Mouse (Mus musculus) heart, embryonic 16.5 days (tissue): Measurements from ENCODE around the gene Homer2. TPM values are rescaled to one million over a fixed set of nuclear protein-coding genes. Genes with fewer than 3 reads are reported as not detected.

Experiments used
- ATAC-seq: fragments of 200-750 bp; cut with Nextera tagmentation; replicated peaks from 2 replicates; pipeline ENCODE4 v1.8.0; 2017; ENCODE audit warnings: moderate number of reproducible peaks; ENCODE audit not compliant: insufficient read depth, low FRiP score; ENCODE audit errors: extremely low read depth
- H3K27ac ChIP-seq: fragments of 300-500 bp; sonication (generic); 2 replicates; pipeline ENCODE4 v1.5.1; 2014; ENCODE audit warnings: mild to moderate bottlenecking, low read length, control low read depth, moderate library complexity
- H3K27me3 ChIP-seq: fragments of 300-500 bp; sonication (generic); 2 replicates; pipeline ENCODE4 v1.6.1; 2014; ENCODE audit warnings: low read length, mixed read lengths; ENCODE audit not compliant: control insufficient read depth, insufficient read depth
- H3K36me3 ChIP-seq: fragments of 300-500 bp; sonication (generic); 2 replicates; pipeline ENCODE4 v1.6.1; 2014; ENCODE audit not compliant: control insufficient read depth, insufficient read depth
- H3K4me1 ChIP-seq: fragments of 300-500 bp; sonication (generic); 2 replicates; pipeline ENCODE4 v1.6.1; 2014; ENCODE audit warnings: low read length, mixed read lengths; ENCODE audit not compliant: control insufficient read depth, insufficient read depth
- H3K4me2 ChIP-seq: fragments of 300-500 bp; sonication (generic); 2 replicates; pipeline ENCODE4 v1.6.1; 2014; ENCODE audit warnings: low read depth, mild to moderate bottlenecking, control low read depth, low read length
- H3K4me3 ChIP-seq: fragments of 300-500 bp; sonication (generic); 2 replicates; pipeline ENCODE4 v1.5.1; 2014; ENCODE audit warnings: mild to moderate bottlenecking, control low read depth, low read length
- H3K9ac ChIP-seq: fragments of 300-500 bp; sonication (generic); 2 replicates; pipeline ENCODE4 v1.6.1; 2014; ENCODE audit warnings: low read length, control low read depth
- H3K9me3 ChIP-seq: fragments of 300-500 bp; sonication (generic); replicated peaks from 2 replicates; pipeline ENCODE4 v1.6.1; 2016; ENCODE audit warnings: low read length; ENCODE audit not compliant: control insufficient read depth
- WGBS: fragments of 180-500 bp; shearing (Covaris S2); extraction: QIAGEN DNeasy Blood & Tissue Kit; methylation state at CpG from one replicate; pipeline ENCODE4 v1.1.7; 2014; 5-methylcytosine and 5-hydroxymethylcytosine counted together
- polyA plus RNA-seq: library from polyadenylated mRNA; unstranded; fragments of >200 nt; fragmentation: Nextera tagmentation; extraction: Ambion mirVana; gene quantifications from 2 replicates; pipeline ENCODE4 v1.2.1, GENCODE M21; 2015

Homer2 gene
- polyA plus RNA-seq, 1 experiment from 2014 or later: 53.9 TPM

DNA sequence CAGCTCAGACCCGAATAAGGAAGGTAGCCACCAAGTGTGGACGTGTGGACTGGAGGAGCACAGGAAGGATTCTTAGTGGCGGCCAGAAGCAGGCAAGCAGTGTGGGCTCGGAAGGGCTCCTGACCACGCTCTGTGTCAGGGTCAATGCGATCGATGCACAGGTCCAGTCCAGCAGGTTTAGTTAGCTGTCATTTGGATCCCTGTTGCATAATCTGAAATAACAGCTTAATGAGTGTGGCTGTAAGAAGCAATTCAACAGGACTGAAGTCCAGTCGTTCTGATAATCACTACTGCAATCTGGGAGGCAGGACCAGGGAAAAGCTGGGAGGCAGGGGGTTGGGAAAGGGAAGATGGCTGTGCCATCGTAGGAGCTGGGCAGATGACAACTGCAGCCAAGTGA, 18.9 kb downstream of the Homer2 start:
- 66% methylated on average over 9 of the region's 9 CpGs for WGBS
- H3K36me3 ChIP-seq: no peaks in the 10 kb centered on the region
- H3K9ac ChIP-seq: no peak overlapping the region
- no peaks in the 10 kb centered on the region for H3K27me3 ChIP-seq
- peaks cover 36% of the 10 kb centered on the region for H3K4me1 ChIP-seq
- H3K9me3 ChIP-seq: no peaks in the 10 kb centered on the region
- no peak overlapping the region for H3K4me2 ChIP-seq
- ATAC-seq: no peak
- peak overlapping the region; percentile 73 for H3K27ac ChIP-seq
- H3K4me3 ChIP-seq: no peak overlapping the region

DNA sequence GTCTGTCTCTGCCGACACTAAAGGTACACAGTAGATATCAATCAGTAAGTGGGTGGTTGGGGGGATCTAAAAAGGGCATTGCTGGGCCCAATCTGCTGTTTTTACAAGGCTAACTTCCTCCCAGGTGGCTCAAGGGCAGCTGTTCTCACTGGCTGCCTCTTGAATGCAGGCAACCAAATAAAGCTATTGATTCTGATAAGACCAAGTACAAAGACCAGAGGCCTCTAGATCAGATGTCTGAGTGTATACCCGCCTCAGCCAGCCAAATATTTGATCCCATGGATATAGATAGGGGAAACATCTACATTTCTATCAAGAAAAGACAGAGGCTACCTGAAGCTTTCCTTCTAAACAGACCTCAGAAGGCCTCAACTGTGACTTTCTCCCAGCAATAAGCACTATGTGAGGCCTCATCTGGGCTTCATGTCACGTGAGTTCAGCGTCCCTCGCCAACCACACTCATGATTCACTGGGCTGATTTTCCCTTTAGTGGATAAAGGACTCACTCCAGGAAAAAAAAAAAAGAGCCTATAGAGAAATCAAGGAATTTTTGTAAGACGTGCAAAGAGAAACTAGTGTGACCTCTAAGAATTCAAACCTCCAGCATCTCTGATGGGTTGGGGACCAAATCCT, 19.5 kb downstream of the Homer2 start:
- Histone ChIP-seq H3K9ac (no peak overlapping the region), H3K36me3 (no peaks in the 10 kb centered on the region), H3K27me3 (no peaks in the 10 kb centered on the region), H3K4me2 (no peak overlapping the region), H3K4me3 (no peak overlapping the region), H3K9me3 (no peaks in the 10 kb centered on the region), H3K27ac (peak overlapping the region; percentile 73), H3K4me1 (peaks cover 42% of the 10 kb centered on the region)
- no peak for ATAC-seq
- 49% methylated on average over 6 of the region's 6 CpGs for WGBS

DNA sequence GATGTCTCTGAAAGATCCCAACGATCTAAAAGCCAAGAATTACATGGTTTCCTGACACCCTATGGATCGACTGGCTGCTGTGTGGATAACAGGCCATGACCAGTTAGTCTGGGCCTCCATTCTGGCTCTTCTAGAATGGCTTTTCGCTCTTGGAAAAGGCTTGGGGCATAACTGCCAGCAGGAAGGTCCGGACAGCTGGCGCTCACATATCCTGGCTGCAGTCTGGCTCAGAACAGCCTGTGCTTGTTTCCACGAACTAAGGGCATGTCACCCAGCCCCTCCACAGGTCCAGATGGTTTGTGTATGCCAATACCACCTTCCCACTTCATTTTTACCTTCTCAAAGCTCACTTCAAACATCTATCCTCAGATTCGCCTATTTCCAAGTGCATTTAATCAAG, 22.0 kb downstream of the Homer2 start:
- peak overlapping the region; percentile 97 for H3K27ac ChIP-seq
- H3K4me3 ChIP-seq: no peak overlapping the region
- no peak overlapping the region for H3K4me2 ChIP-seq
- no peaks in the 10 kb centered on the region for H3K9me3 ChIP-seq
- no peaks in the 10 kb centered on the region for H3K27me3 ChIP-seq
- H3K36me3 ChIP-seq: no peaks in the 10 kb centered on the region
- no peak overlapping the region for H3K9ac ChIP-seq
- 70% methylated on average over 7 of the region's 7 CpGs for WGBS
- no peak for ATAC-seq
- H3K4me1 ChIP-seq: peaks cover 49% of the 10 kb centered on the region

DNA sequence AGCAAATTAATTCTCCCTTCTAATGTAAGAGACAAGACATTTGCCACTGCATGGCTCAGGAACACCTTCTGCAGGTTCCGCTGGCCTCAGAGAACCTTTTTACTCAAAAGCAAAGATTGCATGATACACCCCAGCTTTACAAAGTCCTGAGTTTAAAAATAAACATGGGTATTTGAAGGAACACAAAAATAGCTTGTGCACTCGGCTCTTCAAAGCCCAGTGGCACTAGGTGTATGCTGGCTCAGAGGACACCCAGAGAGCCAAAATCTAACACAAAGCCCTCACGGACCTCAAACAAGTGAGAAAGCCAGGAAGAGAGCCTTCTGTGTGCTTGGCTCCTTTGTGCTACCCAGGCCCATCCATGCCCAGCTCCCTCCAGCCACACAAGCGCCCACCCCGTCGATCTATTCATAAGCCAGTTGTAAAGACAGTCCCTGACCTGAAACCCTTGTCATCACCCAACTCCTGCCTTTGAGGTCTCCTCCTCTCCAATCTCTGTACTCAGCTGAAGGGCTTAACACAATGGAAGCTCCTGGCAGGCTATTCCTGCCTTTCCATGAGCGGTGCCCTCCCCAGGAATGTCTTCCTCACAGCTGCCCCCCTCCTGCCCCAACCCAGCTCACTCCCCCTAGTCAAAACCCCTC, 23.4 kb downstream of the Homer2 start:
- no peaks in the 10 kb centered on the region for H3K27me3 ChIP-seq
- no peaks in the 10 kb centered on the region for H3K36me3 ChIP-seq
- peak overlapping the region; percentile 46 for H3K4me2 ChIP-seq
- peaks cover 45% of the 10 kb centered on the region for H3K4me1 ChIP-seq
- H3K9ac ChIP-seq: peak overlapping the region; percentile 42
- H3K9me3 ChIP-seq: no peaks in the 10 kb centered on the region
- 50% methylated on average over 7 of the region's 7 CpGs for WGBS
- peak; percentile 78 for ATAC-seq
- H3K4me3 ChIP-seq: no peak overlapping the region
- H3K27ac ChIP-seq: peak overlapping the region; percentile 97

DNA sequence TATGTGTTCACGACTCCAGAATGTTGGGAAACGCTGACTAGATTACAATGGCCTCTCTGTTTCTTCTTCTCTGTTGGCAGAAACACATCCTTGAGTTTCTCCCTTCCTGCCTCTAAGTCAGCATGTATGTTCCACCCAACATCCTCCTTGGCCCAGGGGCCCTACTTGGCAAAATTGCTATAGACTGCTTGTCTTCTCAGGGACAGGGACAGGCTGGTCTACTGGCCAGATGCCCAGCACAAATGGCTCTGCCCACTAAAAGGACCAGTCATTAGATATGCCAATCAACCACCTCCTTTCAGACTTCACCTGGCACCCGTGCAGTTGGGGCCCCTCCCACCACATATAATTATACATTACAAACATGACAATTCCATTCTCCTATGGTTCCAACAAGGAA, 25.9 kb downstream of the Homer2 start:
- Histone ChIP-seq H3K9me3 (no peaks in the 10 kb centered on the region), H3K4me3 (no peak overlapping the region), H3K4me2 (no peak overlapping the region), H3K27me3 (no peaks in the 10 kb centered on the region), H3K27ac (no peak overlapping the region), H3K9ac (no peak overlapping the region), H3K36me3 (no peaks in the 10 kb centered on the region), H3K4me1 (peaks cover 30% of the 10 kb centered on the region)
- no peak for ATAC-seq
- WGBS: 60% methylated on average over 3 of the region's 3 CpGs

DNA sequence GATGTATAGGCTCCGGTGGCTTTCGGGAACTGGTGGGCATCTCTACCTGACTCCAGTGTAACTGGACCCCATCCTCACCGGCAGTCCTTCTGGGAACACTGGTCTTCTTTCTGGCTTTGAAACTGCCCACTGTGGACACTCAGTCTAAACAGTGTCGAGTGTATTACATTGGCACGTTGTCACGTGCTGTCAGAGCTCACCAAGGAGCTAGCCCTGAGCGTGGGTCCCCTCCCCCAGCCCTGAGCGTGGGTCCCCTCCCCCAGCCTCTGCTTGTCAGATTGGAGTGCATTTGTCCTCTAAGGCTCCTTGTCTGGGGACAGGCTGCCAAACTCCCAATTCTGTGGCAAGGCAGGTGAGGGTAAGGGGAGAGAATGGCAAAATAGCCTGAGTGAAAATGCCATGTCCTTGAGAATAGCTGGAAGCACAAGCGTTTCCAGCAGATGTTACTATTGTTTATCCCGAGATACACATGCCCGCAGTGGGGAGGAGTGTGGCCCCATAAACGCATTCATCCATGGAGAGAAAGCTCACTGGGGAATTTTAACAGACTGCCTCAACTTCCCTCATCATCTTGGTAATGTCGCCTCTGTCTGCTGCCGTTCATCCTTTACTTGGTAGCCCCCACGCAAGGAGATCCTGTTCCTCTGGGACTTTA, 33.8 kb downstream of the Homer2 start:
- Histone ChIP-seq H3K27ac (peak overlapping the region; percentile 65), H3K9ac (peak overlapping the region; percentile 57), H3K4me2 (peak overlapping the region; percentile 42), H3K27me3 (no peaks in the 10 kb centered on the region), H3K9me3 (no peaks in the 10 kb centered on the region; the same call in 1 of the 2 replicates), H3K4me3 (no peak overlapping the region; the same call in 1 of the 2 replicates), H3K4me1 (peaks cover 23% of the 10 kb centered on the region), H3K36me3 (no peaks in the 10 kb centered on the region)
- peak; percentile 54 for ATAC-seq
- 32% methylated on average over 15 of the region's 15 CpGs for WGBS

DNA sequence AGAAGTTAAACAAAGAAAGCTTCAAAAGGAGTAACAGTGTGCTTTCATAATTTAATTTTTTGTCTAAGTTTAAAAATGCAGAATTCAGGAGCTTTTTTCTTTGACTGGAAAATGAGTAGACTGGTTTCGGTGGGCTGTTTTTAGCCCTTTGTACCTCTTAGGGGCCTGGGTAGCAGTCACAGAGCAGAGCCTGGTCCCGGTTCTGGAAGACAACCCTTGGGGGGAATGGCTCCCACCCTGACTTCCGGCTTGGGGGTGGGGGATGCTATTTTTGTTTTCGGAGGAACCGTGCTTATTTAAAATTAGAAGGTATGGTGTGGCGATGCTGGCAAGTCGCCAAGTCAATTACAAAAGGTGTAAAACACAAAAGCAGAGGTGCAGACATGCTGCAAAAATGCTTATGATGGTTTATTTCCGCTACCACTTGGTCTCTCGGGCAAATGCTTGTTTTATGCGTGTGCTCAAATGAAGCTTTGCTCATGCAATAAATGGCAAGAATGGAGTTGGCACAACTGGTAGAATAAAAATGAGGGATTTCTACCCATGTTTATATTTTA, 34.5 kb downstream of the Homer2 start:
- Histone ChIP-seq H3K36me3 (no peaks in the 10 kb centered on the region), H3K4me1 (peaks cover 23% of the 10 kb centered on the region), H3K27ac (peak overlapping the region; percentile 65), H3K4me2 (peak overlapping the region; percentile 42), H3K9me3 (no peaks in the 10 kb centered on the region; the same call in 1 of the 2 replicates), H3K9ac (peak overlapping the region; percentile 57), H3K27me3 (no peaks in the 10 kb centered on the region), H3K4me3 (no peak overlapping the region)
- 32% methylated on average over 10 of the region's 10 CpGs for WGBS
- ATAC-seq: no peak

DNA sequence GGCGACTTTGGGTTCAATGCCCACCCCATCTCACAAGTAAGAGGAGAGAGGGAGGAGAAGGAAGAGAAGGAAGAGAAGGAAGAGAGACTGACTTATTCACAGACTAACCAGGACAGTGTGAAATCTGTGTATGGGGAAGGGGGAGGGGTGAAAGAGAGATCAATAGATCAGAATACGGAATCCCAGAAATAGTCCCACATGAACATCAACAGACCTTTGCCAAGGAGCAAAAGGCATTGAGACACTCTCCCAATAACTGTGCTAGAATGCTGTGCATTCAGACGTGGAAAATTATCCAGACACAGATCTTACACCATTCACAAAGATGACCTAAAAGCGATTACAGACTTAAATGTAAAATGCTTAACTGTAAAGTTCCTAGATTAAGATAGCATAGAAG, 40.2 kb downstream of the Homer2 start:
- no peak overlapping the region for H3K4me3 ChIP-seq
- ATAC-seq: no peak
- H3K36me3 ChIP-seq: no peaks in the 10 kb centered on the region
- no peaks in the 10 kb centered on the region for H3K27me3 ChIP-seq
- H3K4me1 ChIP-seq: no peaks in the 10 kb centered on the region
- 83% methylated on average over 4 of the region's 4 CpGs for WGBS
- H3K9me3 ChIP-seq: no peaks in the 10 kb centered on the region; the same call in 1 of the 2 replicates
- H3K27ac ChIP-seq: no peak overlapping the region
- H3K4me2 ChIP-seq: no peak overlapping the region
- H3K9ac ChIP-seq: no peak overlapping the region

DNA sequence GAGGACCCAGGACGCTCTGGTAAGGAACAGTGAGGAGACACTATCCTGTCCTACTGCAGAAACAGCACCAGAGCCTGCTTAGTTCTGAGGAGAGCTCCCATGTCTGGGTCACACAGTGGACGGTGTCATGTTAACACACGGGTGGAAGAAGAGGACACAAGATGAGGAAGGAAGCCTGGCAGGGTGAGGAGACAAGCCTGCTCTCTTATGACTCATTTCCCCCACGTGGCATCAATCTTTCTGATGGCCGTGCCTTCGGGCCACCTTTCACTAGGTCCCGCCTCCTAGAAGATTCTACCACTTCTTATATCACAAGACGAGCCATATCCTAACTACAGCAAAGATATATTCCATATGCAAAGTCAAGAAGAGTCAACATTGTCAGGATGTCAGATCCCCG, 40.7 kb downstream of the Homer2 start:
- no peak for ATAC-seq
- H3K9ac ChIP-seq: no peak overlapping the region
- WGBS: 73% methylated on average over 9 of the region's 9 CpGs

More for the DNA sequence above, 40.7 kb downstream of the Homer2 start:
- H3K4me1 ChIP-seq: no peaks in the 10 kb centered on the region
- H3K27ac ChIP-seq: no peak overlapping the region
- H3K4me2 ChIP-seq: no peak overlapping the region
- H3K4me3 ChIP-seq: no peak overlapping the region
- H3K27me3 ChIP-seq: no peaks in the 10 kb centered on the region
- no peaks in the 10 kb centered on the region for H3K36me3 ChIP-seq
- no peaks in the 10 kb centered on the region; the same call in 1 of the 2 replicates for H3K9me3 ChIP-seq
